Mouse (Mus musculus) heart, adult 2 months (tissue): ENCODE results near the gene Srsf1. TPM values are rescaled to one million over a fixed set of nuclear protein-coding genes. Genes with fewer than 3 reads are reported as not detected.
A peak's percentile ranks its signal among the peaks of the same experiment; 100 is the strongest.

ENCODE experiments used
- DNase-seq, 2 experiments: peaks; one replicate each; pipeline ENCODE4 v3.0.0; 2021
- H3K27ac ChIP-seq: fragments of 200-600 bp; 2 replicates; pipeline ENCODE4 v1.8.1; 2022
- H3K27me3 ChIP-seq: fragments of 200-500 bp; 2 replicates; pipeline ENCODE4 v1.6.1; 2012; ENCODE audit warnings: mild to moderate bottlenecking, low read length, inconsistent platforms, mixed read lengths; ENCODE audit not compliant: control insufficient read depth, insufficient read depth
- H3K36me3 ChIP-seq: fragments of 200-500 bp; 2 replicates; pipeline ENCODE4 v1.6.1; 2012; ENCODE audit warnings: low read length, inconsistent platforms; ENCODE audit not compliant: control insufficient read depth, insufficient read depth
- H3K4me1 ChIP-seq: fragments of 200-500 bp; 2 replicates; pipeline ENCODE4 v1.6.1; 2011; ENCODE audit warnings: low read length; ENCODE audit not compliant: control insufficient read depth, insufficient read depth
- H3K4me3 ChIP-seq: fragments of 200-600 bp; 2 replicates; pipeline ENCODE4 v1.8.1; 2022
- H3K79me2 ChIP-seq: fragments of 200-500 bp; replicated peaks from 2 replicates; pipeline ENCODE4 v1.6.1; 2012; ENCODE audit warnings: mild to moderate bottlenecking, inconsistent platforms, low read length, moderate library complexity, mixed read lengths; ENCODE audit not compliant: control insufficient read depth, insufficient read depth
- H3K9ac ChIP-seq: fragments of 200-500 bp; 2 replicates; pipeline ENCODE4 v1.6.1; 2012; ENCODE audit warnings: low read depth, mild to moderate bottlenecking, control low read depth, inconsistent platforms, low read length, mixed read lengths
- CTCF ChIP-seq: fragments of 200-600 bp; IDR thresholded peaks from 2 replicates; pipeline ENCODE4 v1.8.1; 2022; ENCODE audit warnings: antibody characterized with exemption, mild to moderate bottlenecking, moderate library complexity
- EP300 ChIP-seq: fragments of 200-500 bp; IDR thresholded peaks from 2 replicates; pipeline ENCODE4 v1.6.1; 2011; ENCODE audit warnings: low read depth, low read length, control low read depth; ENCODE audit not compliant: insufficient read depth
- POLR2A ChIP-seq: fragments of 200-500 bp; IDR thresholded peaks from 2 replicates; pipeline ENCODE4 v1.6.1; 2011; ENCODE audit warnings: mild to moderate bottlenecking, low read depth, low read length, control low read depth; ENCODE audit not compliant: insufficient read depth
- WGBS: fragments of 180-500 bp; shearing (Covaris S2); methylation state at CpG from one replicate; pipeline ENCODE4 v1.1.7; 2018; 5-methylcytosine and 5-hydroxymethylcytosine counted together
- intact Hi-C: fragments of 180-260 bp; cut with DNase I; formaldehyde crosslinking; loops from one replicate; pipeline ENCODE4 v1.15.1; 2025
- polyA plus RNA-seq: library from polyadenylated mRNA; depleted of rRNA; stranded (reverse); fragments of >200 nt; gene quantifications from 2 replicates; pipeline ENCODE4 v1.2.3, GENCODE M21; 2012
- total RNA-seq, 2 experiments: library from RNA; stranded (reverse); gene quantifications; 2 replicates each; pipeline ENCODE4 v1.2.3; 2021

Gene Srsf1
- total and polyA plus RNA-seq, 3 experiments, result 39.3 to 99.7 (median 99.5) TPM

- intact Hi-C loops, result no loop called here
- Histone ChIP-seq H3K27me3 (no peaks in the 10 kb centered on the region), H3K27ac (no peak overlapping the region), H3K4me1 (peaks cover 2% of the 10 kb centered on the region), H3K36me3 (peaks cover 12% of the 10 kb centered on the region), H3K4me3 (no peak overlapping the region), H3K79me2 (peaks cover 2% of the 10 kb centered on the region; the same call in 1 of the 2 replicates), H3K9ac (no peak overlapping the region)
- TF ChIP-seq EP300, result no peak
- no peak for TF ChIP-seq POLR2A
- no peak for TF ChIP-seq CTCF
- DNase-seq, result no peak
These were observed 18.6 kb downstream of the Srsf1 start for GRCm38 (mm10) chr11:88065732-88066131.

GRCm38 (mm10) chr11:88067191-88067585 lies 20.0 kb downstream of the Srsf1 start:
- Histone ChIP-seq H3K9ac (peak overlapping the region; percentile 97), H3K36me3 (peaks cover 26% of the 10 kb centered on the region), H3K27ac (peak overlapping the region; percentile 96), H3K27me3 (no peaks in the 10 kb centered on the region), H3K4me1 (peaks cover 7% of the 10 kb centered on the region), H3K79me2 (peaks cover 4% of the 10 kb centered on the region; the same call in 1 of the 2 replicates), H3K4me3 (peak overlapping the region; percentile 80)
- intact Hi-C loops, result no loop called here
- 2% methylated on average over 8 of the region's 8 CpGs for WGBS
- TF ChIP-seq POLR2A (no peak), EP300 (no peak), CTCF (no peak)
- no peak for DNase-seq

DNA sequence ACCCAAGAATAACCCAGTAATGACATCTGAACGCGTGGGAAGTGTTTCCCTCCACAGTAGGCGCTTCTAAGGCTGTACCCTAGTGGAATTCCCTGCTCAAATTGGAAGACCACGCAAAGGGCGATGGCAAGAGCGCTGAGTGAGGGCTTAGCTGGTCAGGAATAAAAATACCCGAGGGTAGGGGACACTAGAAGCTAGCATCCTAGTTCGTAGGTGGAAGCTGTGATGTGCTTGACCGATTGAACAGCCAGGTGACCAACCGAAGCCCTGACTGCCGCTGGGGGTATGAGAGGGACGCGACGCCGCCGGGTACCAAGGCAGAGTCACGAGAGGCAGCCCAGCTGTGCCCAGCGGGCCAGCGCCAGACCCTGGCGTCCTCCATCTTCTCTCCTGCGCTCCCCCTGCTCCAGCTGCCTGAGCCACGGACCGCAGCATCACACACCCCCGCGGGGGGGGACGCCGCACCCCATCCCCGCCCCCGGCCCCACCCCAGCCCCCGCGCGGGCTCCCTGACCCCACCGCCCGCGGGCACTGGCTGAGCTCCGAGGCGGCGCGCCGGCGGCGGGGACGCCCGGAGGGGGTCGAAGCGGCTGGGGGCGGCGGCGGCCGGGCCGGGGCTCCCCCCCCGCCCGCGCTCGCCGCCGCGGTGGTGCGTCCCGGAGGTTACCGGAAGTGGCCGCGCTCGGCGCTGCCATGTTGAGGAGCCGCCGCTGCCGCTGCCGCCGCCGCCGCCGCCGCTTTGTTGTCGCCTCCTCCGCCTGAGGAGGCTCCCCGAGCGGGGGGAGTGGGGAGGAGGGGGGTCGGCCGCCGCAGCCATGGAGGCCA lies 20.6 kb downstream of the Srsf1 start, which contains the start of gene Vezf1:
Gene Vezf1, plus strand, starts transcription at position 694 of the 825 bp plus-strand sequence.
- WGBS, result under 1% methylated on average over 50 of the region's 81 CpGs
- no peaks in the 10 kb centered on the region for H3K27me3 ChIP-seq
- H3K36me3 ChIP-seq, result peaks cover 26% of the 10 kb centered on the region
- peak within 1 kb of the TSS; percentile 97 for H3K9ac ChIP-seq
- no peak for TF ChIP-seq EP300
- TF ChIP-seq POLR2A, result peak; percentile 78
- no peak for TF ChIP-seq CTCF
- H3K27ac ChIP-seq, result peak within 1 kb of the TSS; percentile 96
- intact Hi-C loops, result loop anchor here (1.0 to 2.0 kb wide), 3 partner anchors 51 to 113 kb away; no protein-coding TSS in a partner anchor
- H3K79me2 ChIP-seq, result peaks cover 4% of the 10 kb centered on the region; the same call in 1 of the 2 replicates
- peak within 1 kb of the TSS; percentile 84 for H3K4me3 ChIP-seq
- H3K4me1 ChIP-seq, result peaks cover 7% of the 10 kb centered on the region
- DNase-seq, result peak; percentile 87 to 89

GRCm38 (mm10) chr11:88068411-88069245 lies 21.5 kb downstream of the Srsf1 start:
- intact Hi-C loops, result loop anchor here (1.0 to 2.0 kb wide), 3 partner anchors 50 to 112 kb away; no protein-coding TSS in a partner anchor
- peaks cover 30% of the 10 kb centered on the region for H3K36me3 ChIP-seq
- under 1% methylated on average over 79 of the region's 92 CpGs for WGBS
- H3K27ac ChIP-seq, result peak overlapping the region; percentile 96
- no peaks in the 10 kb centered on the region for H3K27me3 ChIP-seq
- H3K4me1 ChIP-seq, result peaks cover 12% of the 10 kb centered on the region
- no peak for TF ChIP-seq EP300
- TF ChIP-seq POLR2A, result 0 out of 2 replicates have a peak, but pooled peaks have one; percentile 27
- TF ChIP-seq CTCF, result peak; percentile 24
- H3K4me3 ChIP-seq, result peak overlapping the region; percentile 84
- H3K79me2 ChIP-seq, result peaks cover 4% of the 10 kb centered on the region
- peak; percentile 87 to 89 for DNase-seq
- H3K9ac ChIP-seq, result peak overlapping the region; percentile 73

DNA sequence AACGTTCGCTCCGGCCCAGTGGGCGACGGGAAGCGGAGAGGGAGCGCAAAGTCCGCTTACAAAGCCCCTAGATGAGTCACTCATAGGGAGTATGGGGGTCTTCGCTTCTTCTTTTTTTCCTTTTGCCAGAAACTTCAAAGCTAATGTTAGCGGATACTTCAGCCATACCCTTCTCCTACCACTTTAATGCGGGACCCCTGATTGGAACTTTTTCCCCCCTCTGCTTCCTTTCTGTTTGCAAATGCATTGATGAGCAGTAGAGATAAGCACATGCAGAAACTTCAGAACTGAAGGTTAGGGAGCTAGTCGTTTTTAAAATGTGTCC lies 22.0 kb downstream of the Srsf1 start:
- Histone ChIP-seq H3K4me3 (peak overlapping the region; percentile 84), H3K27ac (peak overlapping the region; percentile 96), H3K9ac (peak overlapping the region; percentile 73), H3K79me2 (peaks cover 4% of the 10 kb centered on the region), H3K4me1 (peaks cover 14% of the 10 kb centered on the region), H3K27me3 (no peaks in the 10 kb centered on the region), H3K36me3 (peaks cover 35% of the 10 kb centered on the region)
- DNase-seq, result no peak
- intact Hi-C loops, result loop anchor here (2.0 kb wide), 2 partner anchors 50 to 112 kb away; no protein-coding TSS in a partner anchor
- WGBS, result under 1% methylated on average over 12 of the region's 12 CpGs
- TF ChIP-seq CTCF (no peak), EP300 (no peak)
